Mouse (Mus musculus) thymus, postnatal 0 days (tissue): ENCODE results near the gene Phlda3. TPM values are rescaled to one million over a fixed set of nuclear protein-coding genes. Genes with fewer than 3 reads are reported as not detected.
A peak's percentile ranks its signal among the peaks of the same experiment; 100 is the strongest.

Experiments used
- DNase-seq: peaks from one replicate; pipeline ENCODE4 v3.0.0-alpha.2; 2015; ENCODE audit warnings: low spot score
- polyA plus RNA-seq: library from polyadenylated mRNA; unstranded; fragments of >200 nt; fragmentation: Nextera tagmentation; extraction: Ambion mirVana; gene quantifications from 2 replicates; pipeline ENCODE4 v1.2.1, GENCODE M21; 2015

The Phlda3 gene
- polyA plus RNA-seq: 46.0 and 46.5 TPM in 2 replicates

- peak; percentile 69 for DNase-seq
Observed at GRCm38 (mm10) chr1:135765645-135766591, at the start of gene Phlda3. Gene Phlda3 (plus strand): TSS chr1:135766119.

GRCm38 (mm10) chr1:135719486-135719885 lies 46.4 kb upstream of the Phlda3 start:
- DNase-seq: peak; percentile 89

GRCm38 (mm10) chr1:135719983-135720382 lies 45.9 kb upstream of the Phlda3 start, which contains the start of gene Csrp1:
Gene Csrp1 (plus strand): TSS chr1:135720061.
- no peak for DNase-seq

- DNase-seq: no peak
Observed at GRCm38 (mm10) chr1:135723016-135723415, 42.9 kb upstream of the Phlda3 start.

DNA sequence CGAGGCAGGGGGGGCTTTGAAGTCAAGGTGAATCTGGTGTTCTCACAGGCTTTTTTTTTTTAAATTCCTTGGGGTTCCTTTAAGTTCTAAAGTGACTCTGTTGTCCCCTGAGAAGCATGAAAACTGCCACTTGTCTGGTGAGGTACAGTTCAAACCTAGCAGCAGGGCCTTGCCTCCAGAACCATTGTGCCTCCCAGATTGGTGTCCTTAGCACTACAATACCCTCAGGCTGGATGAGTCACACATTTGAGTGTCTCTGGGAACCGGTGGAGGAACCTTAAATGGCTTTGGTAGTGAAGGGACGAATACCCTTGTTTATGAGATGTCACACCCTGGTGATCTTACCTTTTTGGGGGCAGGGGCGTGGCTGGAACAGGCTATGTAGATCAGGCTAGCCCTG lies 41.8 kb upstream of the Phlda3 start:
- no peak for DNase-seq

GRCm38 (mm10) chr1:135725324-135725723 lies 40.6 kb upstream of the Phlda3 start:
- peak; percentile 52 for DNase-seq

DNA sequence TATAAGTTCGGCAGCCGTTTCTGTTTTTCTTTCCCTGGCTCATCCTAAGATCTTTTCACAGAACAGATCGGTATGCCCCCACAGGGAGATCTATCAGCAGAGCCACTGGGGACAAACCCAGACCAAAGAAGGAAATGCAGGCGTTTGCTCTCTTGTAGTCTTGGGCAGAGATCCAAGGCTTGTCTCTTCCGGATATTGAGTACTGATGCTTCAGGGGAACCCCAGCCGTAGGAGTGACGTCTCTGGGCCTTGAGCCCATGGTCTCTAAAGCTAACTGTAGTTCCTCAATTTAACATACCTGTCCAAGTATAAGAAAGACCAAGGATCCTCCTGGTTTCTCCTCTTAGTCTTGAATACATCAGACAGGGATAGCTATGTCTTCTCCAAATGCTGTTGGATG lies 40.0 kb upstream of the Phlda3 start:
- no peak for DNase-seq

- peak; percentile 98 for DNase-seq
Observed at GRCm38 (mm10) chr1:135728631-135729366, 37.1 kb upstream of the Phlda3 start.

DNA sequence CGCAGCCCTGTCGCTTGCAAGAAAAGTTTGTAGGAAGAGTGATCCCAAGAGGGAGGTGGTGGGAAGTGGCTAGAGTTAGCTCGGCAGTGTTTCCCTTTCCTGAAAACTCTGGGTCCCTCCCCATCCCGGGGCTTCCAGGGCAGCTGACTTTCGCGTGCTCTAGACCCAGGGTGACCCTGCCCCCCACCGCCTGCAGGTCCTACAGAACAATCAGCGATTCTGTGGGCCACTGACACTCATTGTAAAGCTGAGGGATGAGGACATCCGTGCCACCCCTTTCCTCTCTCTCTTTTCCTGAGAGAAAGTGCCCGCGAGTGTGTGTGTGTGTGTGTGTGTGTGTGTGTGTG lies 36.6 kb upstream of the Phlda3 start:
- DNase-seq: no peak

DNA sequence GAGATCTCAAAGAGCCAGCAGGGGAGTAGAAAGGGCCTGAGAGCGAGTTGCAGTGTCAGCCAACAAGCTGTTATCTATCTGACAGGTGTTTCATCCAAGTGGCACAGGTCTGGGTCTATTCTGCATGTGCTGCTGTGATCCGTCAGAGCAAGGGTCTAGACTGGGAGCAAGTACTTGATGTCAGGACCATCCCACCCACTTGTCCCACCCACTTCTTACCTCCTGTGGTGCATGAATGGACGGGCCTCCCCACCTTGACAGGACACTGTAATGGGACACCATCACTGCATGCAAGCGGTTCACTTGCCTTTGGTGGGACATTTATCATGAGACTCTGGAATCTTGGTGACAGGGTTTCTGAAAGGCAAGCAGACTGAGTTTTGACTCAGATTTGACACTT lies 36.1 kb upstream of the Phlda3 start:
- DNase-seq: peak; percentile 38

- DNase-seq: no peak
Observed at GRCm38 (mm10) chr1:135730296-135730695, 35.6 kb upstream of the Phlda3 start.

- DNase-seq: no peak
Observed at GRCm38 (mm10) chr1:135731393-135731792, 34.5 kb upstream of the Phlda3 start.

DNA sequence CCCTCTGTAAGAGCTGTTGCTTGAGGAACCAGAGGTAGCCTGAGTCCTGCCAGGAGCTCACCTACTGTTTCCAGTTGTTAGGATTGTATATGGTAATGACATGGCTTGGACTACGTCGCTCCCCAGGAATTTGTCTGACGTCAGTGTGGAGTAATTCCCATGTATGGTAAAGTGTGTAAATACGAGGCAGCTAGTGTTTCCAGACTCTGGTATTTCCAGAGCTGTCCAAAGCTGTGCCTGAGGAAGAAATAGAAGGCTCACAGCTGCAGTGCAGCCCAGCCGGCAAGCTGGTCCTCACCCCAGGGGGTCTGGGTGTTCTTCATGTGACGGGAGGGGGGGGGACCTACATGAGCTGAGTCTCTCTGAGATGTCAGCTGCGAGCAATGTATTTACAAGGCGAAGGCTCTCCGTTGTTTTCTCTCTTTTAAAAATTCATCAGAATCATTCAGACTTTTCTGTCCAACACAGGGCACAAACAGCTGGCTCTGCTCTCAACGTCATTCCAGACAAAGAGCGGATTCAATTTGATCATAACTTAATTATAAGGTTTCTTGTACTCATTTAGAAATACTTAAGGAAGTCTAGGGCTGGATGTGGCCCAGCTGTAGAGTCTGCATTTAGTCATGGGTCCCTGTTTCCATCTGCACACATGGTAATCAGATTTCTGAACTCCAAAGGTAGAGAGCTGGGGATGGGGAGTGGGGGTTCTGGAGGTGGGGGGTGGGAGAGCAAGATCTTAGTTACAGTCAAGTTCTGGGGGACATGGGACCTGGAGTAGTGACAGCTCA lies 33.8 kb upstream of the Phlda3 start:
- no peak for DNase-seq

GRCm38 (mm10) chr1:135734225-135734937 lies 31.5 kb upstream of the Phlda3 start:
- no peak for DNase-seq

DNA sequence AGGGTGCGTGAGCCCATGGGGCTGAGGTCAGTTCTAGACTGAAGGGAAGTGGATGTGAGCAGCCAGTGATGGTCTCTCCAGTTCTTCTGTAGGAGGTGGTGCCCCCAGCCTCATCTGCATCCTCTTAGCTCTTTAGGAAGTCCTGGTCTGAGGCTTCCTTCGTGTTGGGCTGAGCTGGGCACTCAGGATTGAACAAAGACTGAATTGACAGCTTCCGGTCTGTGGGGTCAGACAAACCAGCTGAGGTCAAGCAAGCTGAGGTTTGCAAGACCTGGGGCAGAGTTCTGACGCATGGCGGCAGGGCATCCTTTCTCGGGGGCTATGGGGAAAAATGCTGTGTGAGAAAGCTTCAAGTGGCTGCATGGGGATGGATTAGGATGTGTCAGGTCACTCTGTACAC lies 30.5 kb upstream of the Phlda3 start:
- no peak for DNase-seq

GRCm38 (mm10) chr1:135744987-135745386 lies 20.9 kb upstream of the Phlda3 start:
- no peak for DNase-seq

DNA sequence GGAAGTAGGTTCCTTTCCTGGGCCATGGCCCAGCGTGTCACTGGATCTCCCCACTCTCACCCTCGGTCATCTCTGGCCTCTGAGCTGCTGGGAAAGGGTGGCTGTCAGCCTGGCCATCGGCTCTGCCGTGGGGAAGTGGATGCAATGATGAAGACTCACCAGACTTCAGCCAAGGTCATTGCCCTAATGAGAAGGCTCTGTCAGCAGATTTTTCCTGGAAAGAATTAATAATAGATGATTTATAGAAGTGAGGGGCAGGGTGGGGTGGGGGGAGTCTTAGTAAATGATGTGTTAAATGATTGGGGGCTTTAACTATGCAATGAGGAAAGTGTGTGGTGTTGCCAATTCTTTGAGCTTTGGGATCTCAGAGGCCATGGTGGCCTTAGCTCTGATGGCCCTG lies 19.7 kb upstream of the Phlda3 start:
- DNase-seq: no peak

- DNase-seq: peak; percentile 94
Observed at GRCm38 (mm10) chr1:135752737-135753348, 13.1 kb upstream of the Phlda3 start.

- DNase-seq: no peak
Observed at GRCm38 (mm10) chr1:135755287-135755686, 10.6 kb upstream of the Phlda3 start.

DNA sequence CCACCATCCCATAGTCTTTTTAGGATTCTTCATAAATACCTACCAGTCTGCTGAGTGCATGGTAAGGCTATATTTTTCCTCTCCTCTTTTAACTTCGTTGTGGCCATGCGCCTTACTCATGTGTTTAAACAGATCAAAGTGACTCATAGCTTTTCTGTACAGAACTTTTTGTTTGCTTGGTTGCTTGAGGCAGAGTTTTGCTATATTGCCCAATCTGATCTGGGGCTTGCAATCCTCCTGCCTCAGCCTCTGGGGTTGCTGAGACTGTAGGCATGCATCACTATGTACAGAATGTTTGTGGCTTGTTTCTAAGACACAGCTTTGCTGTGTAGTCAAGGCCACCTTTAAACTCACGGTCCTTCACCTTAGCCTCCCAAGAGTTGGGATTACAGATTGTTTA lies 10.0 kb upstream of the Phlda3 start:
- DNase-seq: no peak
